Mouse (Mus musculus): ENCODE measurements around the gene Gfap. TPM values are rescaled to one million over a fixed set of nuclear protein-coding genes. Genes with fewer than 3 reads are reported as not detected.

Gene Gfap
- polyA plus RNA-seq, 1 experiment from 2014 or later: 0.09 TPM

DNA sequence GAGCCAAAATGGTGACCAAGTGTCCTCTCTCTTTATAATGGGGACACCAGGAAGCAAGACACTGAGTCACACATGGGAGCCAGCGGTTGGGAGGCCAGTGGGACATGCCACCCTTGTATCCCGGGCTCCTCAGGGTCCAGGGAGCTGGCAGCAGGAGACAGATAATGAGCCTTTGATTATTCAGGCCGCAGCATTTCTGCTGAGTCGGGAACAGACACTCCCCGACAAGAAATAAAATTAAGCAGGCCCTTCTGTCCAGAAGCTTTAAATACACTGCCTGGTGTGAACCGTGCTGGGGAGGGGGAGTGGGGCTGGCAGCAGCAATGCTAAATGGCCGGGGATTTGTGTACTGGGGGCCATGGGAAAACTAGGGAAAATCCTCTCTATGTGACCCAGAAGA is 10.7 kb upstream of the Gfap start:
- no peaks in the 10 kb centered on the region for H3K9me3 ChIP-seq (ENCODE audit: control insufficient read depth, low read length)
- H3K4me1 ChIP-seq (replicated peaks; ENCODE audit: control insufficient read depth, insufficient read depth, low read length): no peaks in the 10 kb centered on the region
- H3K27me3 ChIP-seq (ENCODE audit: control insufficient read depth, insufficient read depth, low read length): no peaks in the 10 kb centered on the region
- H3K4me2 ChIP-seq (ENCODE audit: low read depth, low read length, severe bottlenecking): no peak overlapping the region
- no peak overlapping the region for H3K4me3 ChIP-seq (ENCODE audit: low read depth, low read length)
- no peak overlapping the region for H3K9ac ChIP-seq (ENCODE audit: low read length)
- H3K36me3 ChIP-seq (ENCODE audit: control insufficient read depth, insufficient read depth, low read length): peaks cover 32% of the 10 kb centered on the region
- no peak for ATAC-seq (replicated peaks; ENCODE audit: low FRiP score)
- WGBS: 84% methylated on average over 7 of the region's 7 CpGs
- DNase-seq (ENCODE audit: low spot score): peak; percentile 35
- no peak overlapping the region for H3K27ac ChIP-seq (ENCODE audit: low read depth, low read length)

DNA sequence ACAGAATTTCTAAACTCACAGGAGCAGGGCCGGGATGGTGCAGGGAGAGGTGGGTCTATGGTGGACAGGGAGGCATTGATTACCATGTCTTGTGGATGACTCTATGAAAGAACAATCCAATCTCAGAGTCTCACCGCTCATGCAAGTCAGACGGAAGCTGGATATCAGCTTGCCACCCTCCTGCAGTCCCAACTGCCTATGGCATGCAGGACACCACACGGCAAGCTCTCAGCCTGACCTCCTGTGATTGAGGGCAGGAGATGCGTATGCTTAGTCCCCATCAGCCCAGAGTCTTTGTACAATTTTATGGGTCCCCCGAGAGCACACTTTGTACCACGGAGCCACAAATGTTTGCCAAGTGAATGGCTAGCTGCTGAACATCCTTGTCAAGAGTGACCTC is 2.9 kb upstream of the Gfap start:
- no peak for ATAC-seq (replicated peaks; ENCODE audit: low FRiP score)
- H3K9me3 ChIP-seq (ENCODE audit: control insufficient read depth, low read length): no peaks in the 10 kb centered on the region
- H3K4me1 ChIP-seq (replicated peaks; ENCODE audit: control insufficient read depth, insufficient read depth, low read length): no peaks in the 10 kb centered on the region
- H3K9ac ChIP-seq (ENCODE audit: low read length): no peak overlapping the region
- WGBS: 81% methylated on average over 7 of the region's 7 CpGs
- peaks cover 14% of the 10 kb centered on the region; the same call in 1 of the 2 replicates for H3K36me3 ChIP-seq (ENCODE audit: control insufficient read depth, insufficient read depth, low read length)
- H3K4me3 ChIP-seq (ENCODE audit: low read depth, low read length): no peak overlapping the region
- H3K27me3 ChIP-seq (ENCODE audit: control insufficient read depth, insufficient read depth, low read length): no peaks in the 10 kb centered on the region
- H3K4me2 ChIP-seq (ENCODE audit: low read depth, low read length, severe bottlenecking): no peak overlapping the region
- no peak overlapping the region for H3K27ac ChIP-seq (ENCODE audit: low read depth, low read length)
- DNase-seq (ENCODE audit: low spot score): peak; percentile 47

DNA sequence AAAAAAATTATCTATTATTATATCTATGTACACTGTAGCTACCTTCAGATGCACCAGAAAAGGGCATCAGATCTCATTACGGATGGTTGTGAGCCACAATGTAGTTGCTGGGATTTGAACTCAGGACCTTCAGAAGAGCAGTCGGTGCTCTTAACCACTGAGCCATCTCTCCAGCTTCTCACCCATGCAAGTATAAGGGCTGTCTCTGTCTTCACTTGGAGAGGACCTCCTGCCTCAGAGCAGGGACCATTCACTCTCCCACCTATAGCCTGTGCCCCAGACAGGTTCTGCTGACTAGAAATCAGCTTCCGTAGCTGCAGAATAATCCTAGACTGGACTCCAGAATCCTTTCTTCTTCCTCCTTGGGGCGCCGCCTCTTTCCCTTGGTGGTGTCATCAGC is 1.4 kb upstream of the Gfap start:
- WGBS: 77% methylated on average over 5 of the region's 5 CpGs
- no peaks in the 10 kb centered on the region for H3K27me3 ChIP-seq (ENCODE audit: control insufficient read depth, insufficient read depth, low read length)

DNA sequence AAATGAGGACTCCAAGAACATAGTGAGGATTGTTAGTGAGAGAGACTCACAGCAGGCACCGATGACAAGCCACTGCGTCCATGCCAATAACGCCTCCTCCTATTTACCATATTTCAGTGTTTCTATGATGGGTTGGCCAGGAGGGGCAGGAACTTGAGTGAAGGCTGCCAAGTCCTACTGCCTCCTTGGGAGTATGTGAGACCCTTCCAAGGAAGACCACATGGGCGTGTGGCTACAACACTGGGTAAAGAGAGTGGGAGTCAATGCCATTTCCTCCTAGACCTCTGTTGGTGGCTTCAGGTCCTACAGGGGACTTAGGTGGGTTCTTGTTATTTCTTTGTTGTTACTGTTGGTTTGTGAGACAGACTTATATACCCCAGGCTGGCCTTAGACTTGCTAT is 487 bp upstream of the Gfap start:
- H3K4me2 ChIP-seq (ENCODE audit: low read depth, low read length, severe bottlenecking): no peak overlapping the region
- no peak for DNase-seq (ENCODE audit: low spot score)

More for the DNA sequence above, 1.4 kb upstream of the Gfap start:
- ATAC-seq (replicated peaks; ENCODE audit: low FRiP score): no peak
- no peak overlapping the region for H3K9ac ChIP-seq (ENCODE audit: low read length)
- no peak overlapping the region for H3K4me3 ChIP-seq (ENCODE audit: low read depth, low read length)
- no peak overlapping the region for H3K27ac ChIP-seq (ENCODE audit: low read depth, low read length)
- H3K36me3 ChIP-seq (ENCODE audit: control insufficient read depth, insufficient read depth, low read length): peaks cover 3% of the 10 kb centered on the region; the same call in 1 of the 2 replicates
- H3K9me3 ChIP-seq (ENCODE audit: control insufficient read depth, low read length): no peaks in the 10 kb centered on the region
- DNase-seq (ENCODE audit: low spot score): no peak
- no peaks in the 10 kb centered on the region for H3K4me1 ChIP-seq (replicated peaks; ENCODE audit: control insufficient read depth, insufficient read depth, low read length)
- no peak overlapping the region for H3K4me2 ChIP-seq (ENCODE audit: low read depth, low read length, severe bottlenecking)

DNA sequence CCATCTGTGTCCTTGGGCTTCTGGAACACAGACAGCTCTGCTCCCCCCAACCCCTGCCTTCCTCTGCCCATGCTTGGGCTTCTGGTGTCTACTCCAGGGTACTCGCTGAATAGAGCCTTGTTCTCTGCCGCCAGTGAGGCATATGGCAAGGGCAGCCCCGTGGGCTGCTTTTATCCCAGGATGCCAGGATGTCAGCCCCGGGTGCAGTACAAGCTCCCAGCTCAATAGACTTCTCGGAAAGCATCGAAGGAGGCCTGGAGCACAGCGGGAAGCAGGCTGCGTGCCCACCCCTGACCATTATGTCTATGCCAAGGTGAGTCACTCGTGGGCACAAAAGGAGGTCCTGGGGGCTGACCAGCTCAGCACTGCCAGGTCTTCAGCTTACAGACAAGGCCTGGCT is 2.3 kb downstream of the Gfap start:
- H3K9ac ChIP-seq (ENCODE audit: low read length): no peak overlapping the region
- ATAC-seq (replicated peaks; ENCODE audit: low FRiP score) (no peak), DNase-seq (ENCODE audit: low spot score) (no peak)
- H3K27me3 ChIP-seq (ENCODE audit: control insufficient read depth, insufficient read depth, low read length): peaks cover 7% of the 10 kb centered on the region; the same call in 1 of the 2 replicates
- no peaks in the 10 kb centered on the region for H3K4me1 ChIP-seq (replicated peaks; ENCODE audit: control insufficient read depth, insufficient read depth, low read length)
- no peak overlapping the region for H3K4me2 ChIP-seq (ENCODE audit: low read depth, low read length, severe bottlenecking)
- 78% methylated on average over 9 of the region's 9 CpGs for WGBS
- no peak overlapping the region for H3K27ac ChIP-seq (ENCODE audit: low read depth, low read length)
- no peaks in the 10 kb centered on the region for H3K36me3 ChIP-seq (ENCODE audit: control insufficient read depth, insufficient read depth, low read length)
- no peak overlapping the region for H3K4me3 ChIP-seq (ENCODE audit: low read depth, low read length)
- no peaks in the 10 kb centered on the region for H3K9me3 ChIP-seq (ENCODE audit: control insufficient read depth, low read length)

More for the DNA sequence above, 487 bp upstream of the Gfap start:
- Histone ChIP-seq H3K9ac (ENCODE audit: low read length) (no peak overlapping the region), H3K4me1 (replicated peaks; ENCODE audit: control insufficient read depth, insufficient read depth, low read length) (no peaks in the 10 kb centered on the region), H3K36me3 (ENCODE audit: control insufficient read depth, insufficient read depth, low read length) (no peaks in the 10 kb centered on the region; the same call in 1 of the 2 replicates), H3K27me3 (ENCODE audit: control insufficient read depth, insufficient read depth, low read length) (no peaks in the 10 kb centered on the region), H3K9me3 (ENCODE audit: control insufficient read depth, low read length) (no peaks in the 10 kb centered on the region), H3K27ac (ENCODE audit: low read depth, low read length) (no peak overlapping the region), H3K4me3 (ENCODE audit: low read depth, low read length) (no peak overlapping the region)
- ATAC-seq (replicated peaks; ENCODE audit: low FRiP score): no peak
- WGBS: 62% methylated on average over 4 of the region's 4 CpGs

DNA sequence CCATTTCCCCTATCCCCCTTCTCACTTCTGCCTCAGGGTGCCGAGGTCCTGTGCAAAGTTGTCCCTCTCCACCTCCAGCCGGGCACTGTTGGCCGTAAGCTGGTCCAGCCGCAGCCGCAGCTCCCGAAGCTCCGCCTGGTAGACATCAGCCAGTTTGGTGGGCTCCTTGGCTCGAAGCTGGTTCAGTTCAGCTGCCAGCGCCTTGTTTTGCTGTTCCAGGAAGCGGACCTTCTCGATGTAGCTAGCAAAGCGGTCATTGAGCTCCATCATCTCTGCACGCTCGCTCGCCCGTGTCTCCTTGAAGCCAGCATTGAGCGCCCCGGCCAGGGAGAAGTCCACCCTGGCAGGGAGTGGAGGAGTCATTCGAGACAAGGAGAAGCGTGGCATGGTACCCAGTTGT is 4.1 kb downstream of the Gfap start:
- Histone ChIP-seq H3K9me3 (ENCODE audit: control insufficient read depth, low read length) (no peaks in the 10 kb centered on the region), H3K36me3 (ENCODE audit: control insufficient read depth, insufficient read depth, low read length) (no peaks in the 10 kb centered on the region), H3K27ac (ENCODE audit: low read depth, low read length) (no peak overlapping the region), H3K9ac (ENCODE audit: low read length) (no peak overlapping the region), H3K4me3 (ENCODE audit: low read depth, low read length) (no peak overlapping the region), H3K4me1 (replicated peaks; ENCODE audit: control insufficient read depth, insufficient read depth, low read length) (peaks cover 2% of the 10 kb centered on the region; the same call in 1 of the 2 replicates), H3K27me3 (ENCODE audit: control insufficient read depth, insufficient read depth, low read length) (peaks cover 14% of the 10 kb centered on the region; the same call in 1 of the 2 replicates), H3K4me2 (ENCODE audit: low read depth, low read length, severe bottlenecking) (no peak overlapping the region)
- 81% methylated on average over 20 of the region's 20 CpGs for WGBS
- no peak for DNase-seq (ENCODE audit: low spot score)
- ATAC-seq (replicated peaks; ENCODE audit: low FRiP score): no peak

DNA sequence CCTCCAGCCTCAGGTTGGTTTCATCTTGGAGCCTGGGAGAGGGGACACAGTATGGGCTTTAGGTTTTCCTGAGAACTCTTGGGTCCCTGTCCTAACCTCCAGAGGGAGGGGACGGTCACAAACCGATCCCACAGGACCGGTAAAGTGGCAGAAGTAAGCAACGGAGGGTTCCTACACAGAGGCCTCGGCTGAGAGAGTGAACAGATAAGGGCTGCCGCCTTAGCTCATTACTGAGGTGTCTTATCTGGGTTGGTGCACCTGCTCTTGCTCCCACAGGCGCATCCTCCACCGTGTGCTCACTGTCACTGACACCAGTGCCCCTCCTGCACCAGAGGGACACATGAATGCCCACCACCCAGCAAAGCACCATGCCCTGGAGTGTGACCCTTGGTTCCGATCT is 4.9 kb downstream of the Gfap start:
- H3K4me3 ChIP-seq (ENCODE audit: low read depth, low read length): no peak overlapping the region
- no peaks in the 10 kb centered on the region for H3K9me3 ChIP-seq (ENCODE audit: control insufficient read depth, low read length)
- H3K27ac ChIP-seq (ENCODE audit: low read depth, low read length): no peak overlapping the region
- 89% methylated on average over 9 of the region's 9 CpGs for WGBS
- ATAC-seq (replicated peaks; ENCODE audit: low FRiP score): no peak
- no peak for DNase-seq (ENCODE audit: low spot score)
- H3K27me3 ChIP-seq (ENCODE audit: control insufficient read depth, insufficient read depth, low read length): peaks cover 14% of the 10 kb centered on the region; the same call in 1 of the 2 replicates
- peaks cover 2% of the 10 kb centered on the region; the same call in 1 of the 2 replicates for H3K4me1 ChIP-seq (replicated peaks; ENCODE audit: control insufficient read depth, insufficient read depth, low read length)
- no peak overlapping the region for H3K9ac ChIP-seq (ENCODE audit: low read length)
- H3K36me3 ChIP-seq (ENCODE audit: control insufficient read depth, insufficient read depth, low read length): no peaks in the 10 kb centered on the region
- no peak overlapping the region for H3K4me2 ChIP-seq (ENCODE audit: low read depth, low read length, severe bottlenecking)

DNA sequence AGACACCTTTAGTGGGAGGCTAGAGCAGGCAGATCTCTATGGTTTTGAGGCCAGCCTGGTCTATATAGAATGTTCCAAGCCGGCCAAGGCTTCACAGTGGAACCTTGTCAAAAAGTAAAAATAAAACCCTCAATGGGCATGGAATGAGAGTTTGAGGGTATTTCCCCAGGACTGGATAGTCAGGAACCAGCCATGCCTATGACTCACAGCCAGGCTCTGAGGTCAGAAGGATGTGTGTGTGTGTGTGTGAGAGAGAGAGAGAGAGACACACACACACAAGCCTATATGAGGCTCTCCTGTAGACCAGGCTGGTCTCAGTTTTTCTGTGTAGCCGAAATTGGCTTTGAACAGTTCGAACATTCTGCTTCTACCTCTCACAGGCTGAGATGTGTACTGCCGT is 6.0 kb downstream of the Gfap start:
- no peaks in the 10 kb centered on the region for H3K9me3 ChIP-seq (ENCODE audit: control insufficient read depth, low read length)
- H3K4me3 ChIP-seq (ENCODE audit: low read depth, low read length): no peak overlapping the region
- H3K9ac ChIP-seq (ENCODE audit: low read length): no peak overlapping the region
- no peak for DNase-seq (ENCODE audit: low spot score)
- peaks cover 2% of the 10 kb centered on the region; the same call in 1 of the 2 replicates for H3K4me1 ChIP-seq (replicated peaks; ENCODE audit: control insufficient read depth, insufficient read depth, low read length)
- H3K27me3 ChIP-seq (ENCODE audit: control insufficient read depth, insufficient read depth, low read length): peaks cover 14% of the 10 kb centered on the region; the same call in 1 of the 2 replicates
- 88% methylated on average over 4 of the region's 4 CpGs for WGBS
- H3K27ac ChIP-seq (ENCODE audit: low read depth, low read length): no peak overlapping the region
- H3K4me2 ChIP-seq (ENCODE audit: low read depth, low read length, severe bottlenecking): no peak overlapping the region
- no peaks in the 10 kb centered on the region for H3K36me3 ChIP-seq (ENCODE audit: control insufficient read depth, insufficient read depth, low read length)
- no peak for ATAC-seq (replicated peaks; ENCODE audit: low FRiP score)

DNA sequence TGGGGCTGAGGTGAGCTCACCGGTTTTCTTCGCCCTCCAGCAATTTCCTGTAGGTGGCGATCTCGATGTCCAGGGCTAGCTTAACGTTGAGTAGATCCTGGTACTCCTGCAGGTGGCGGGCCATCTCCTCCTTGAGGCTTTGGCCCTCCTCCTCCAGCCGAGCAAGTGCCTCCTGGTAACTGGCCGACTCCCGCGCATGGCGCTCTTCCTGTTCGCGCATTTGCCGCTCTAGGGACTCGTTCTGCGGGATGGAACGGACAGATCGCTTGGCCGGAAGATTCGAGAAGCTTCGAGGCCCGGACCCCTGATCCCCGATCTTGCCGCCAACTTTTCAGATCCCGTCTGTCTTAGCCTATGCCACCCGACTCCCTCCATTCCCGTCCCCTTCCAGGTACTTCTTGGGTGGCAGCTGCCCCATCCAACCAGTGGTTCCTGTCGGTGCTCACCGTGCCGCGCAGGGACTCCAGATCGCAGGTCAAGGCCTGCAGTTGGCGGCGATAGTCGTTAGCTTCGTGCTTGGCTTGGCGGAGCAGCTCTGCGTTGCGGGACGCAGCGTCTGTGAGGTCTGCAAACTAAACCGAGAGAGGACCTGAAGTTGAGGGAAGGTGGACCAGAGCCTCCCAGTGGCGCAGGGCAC is 7.6 kb downstream of the Gfap start:
- H3K36me3 ChIP-seq (ENCODE audit: control insufficient read depth, insufficient read depth, low read length): no peaks in the 10 kb centered on the region
- peaks cover 14% of the 10 kb centered on the region; the same call in 1 of the 2 replicates for H3K27me3 ChIP-seq (ENCODE audit: control insufficient read depth, insufficient read depth, low read length)
- no peak overlapping the region for H3K27ac ChIP-seq (ENCODE audit: low read depth, low read length)
- WGBS: 2% methylated on average over 43 of the region's 43 CpGs
- H3K9ac ChIP-seq (ENCODE audit: low read length): peak overlapping the region; percentile 52
- peak overlapping the region; percentile 52 for H3K4me2 ChIP-seq (ENCODE audit: low read depth, low read length, severe bottlenecking)
- H3K9me3 ChIP-seq (ENCODE audit: control insufficient read depth, low read length): no peaks in the 10 kb centered on the region
- peak; percentile 63; the same call in 1 of the 2 replicates for ATAC-seq (replicated peaks; ENCODE audit: low FRiP score)
- DNase-seq (ENCODE audit: low spot score): peak; percentile 81
- H3K4me1 ChIP-seq (replicated peaks; ENCODE audit: control insufficient read depth, insufficient read depth, low read length): peaks cover 2% of the 10 kb centered on the region; the same call in 1 of the 2 replicates
- peak overlapping the region; percentile 23; the same call in 1 of the 2 replicates for H3K4me3 ChIP-seq (ENCODE audit: low read depth, low read length)

All from forebrain, embryonic 11.5 days (tissue).